Mouse (Mus musculus) kidney, adult 8-10 months (tissue): Measurements from ENCODE around the gene Boll.

Experiments
- DNase-seq, 2 experiments: peaks; one replicate each; pipeline ENCODE4 v3.0.0; 2022

The Boll gene

DNA sequence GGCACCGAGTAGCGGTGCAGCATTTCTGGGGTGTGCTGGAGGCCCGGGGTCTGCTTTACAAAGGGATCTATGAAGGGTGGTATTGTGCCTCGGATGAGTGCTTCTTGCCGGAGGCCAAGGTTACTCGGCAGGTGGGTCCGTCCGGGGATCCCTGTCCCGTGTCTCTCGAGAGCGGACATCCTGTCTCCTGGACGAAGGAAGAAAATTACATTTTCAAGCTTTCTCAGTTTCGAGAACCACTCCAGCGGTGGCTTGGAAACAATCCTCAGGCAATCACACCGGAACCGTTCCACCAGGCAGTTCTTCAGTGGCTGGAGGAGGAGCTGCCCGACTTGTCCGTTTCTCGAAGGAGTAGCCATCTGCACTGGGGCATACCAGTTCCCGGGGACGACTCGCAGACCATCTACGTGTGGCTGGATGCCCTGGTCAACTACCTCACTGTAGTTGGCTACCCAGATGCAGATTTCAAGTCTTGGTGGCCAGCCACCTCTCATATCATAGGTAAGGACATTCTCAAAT lies 125.6 kb downstream of the Boll start:
- no peak for DNase-seq

DNA sequence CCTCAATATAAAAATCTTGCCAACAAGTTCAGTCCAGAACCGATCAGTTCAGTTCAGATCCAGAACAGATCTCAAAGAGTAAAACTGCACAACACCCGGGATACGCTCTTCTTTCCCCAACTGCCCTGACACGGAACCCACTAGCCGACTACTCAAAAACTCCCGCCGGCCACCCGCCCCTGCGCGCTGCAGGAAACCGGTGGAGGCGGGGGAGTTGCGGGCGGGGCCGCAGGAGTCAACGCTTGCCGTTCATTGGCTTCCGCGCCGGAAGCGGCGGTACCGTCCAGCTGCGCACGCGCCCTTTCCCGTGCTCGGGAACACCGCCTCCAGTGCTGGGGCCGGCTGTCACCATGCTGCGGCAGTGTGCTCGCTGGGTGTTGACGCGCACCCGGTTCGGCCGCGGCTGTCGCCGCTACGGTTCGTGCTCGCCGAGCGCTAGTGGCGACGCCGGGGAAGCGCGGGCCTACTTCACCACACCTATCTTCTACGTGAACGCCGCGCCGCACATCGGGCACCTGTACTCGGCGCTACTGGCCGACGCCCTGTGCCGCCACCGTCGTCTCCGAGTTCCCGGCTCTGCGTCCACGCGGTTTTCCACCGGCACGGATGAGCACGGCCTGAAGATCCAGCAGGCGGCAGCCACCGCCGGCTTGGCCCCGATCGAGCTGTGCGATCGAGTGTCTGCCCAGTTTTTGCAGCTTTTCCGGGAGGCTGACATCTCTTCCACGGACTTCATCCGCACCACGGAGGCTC lies 126.2 kb downstream of the Boll start, which contains the start of gene Mars2:
Mars2 (plus strand) TSS at position 288 of the 753 bp plus-strand sequence.
- peak; percentile 93 to 94 for DNase-seq

- DNase-seq: no peak
Measured at GRCm38 (mm10) chr1:55236487-55236886, 126.8 kb downstream of the Boll start.

GRCm38 (mm10) chr1:55234910-55235520 lies 128.3 kb downstream of the Boll start:
- no peak for DNase-seq

- no peak for DNase-seq
Measured at GRCm38 (mm10) chr1:55228256-55228884, 134.9 kb downstream of the Boll start.

- no peak for DNase-seq
Measured at GRCm38 (mm10) chr1:55227376-55227775, 135.9 kb downstream of the Boll start.

DNA sequence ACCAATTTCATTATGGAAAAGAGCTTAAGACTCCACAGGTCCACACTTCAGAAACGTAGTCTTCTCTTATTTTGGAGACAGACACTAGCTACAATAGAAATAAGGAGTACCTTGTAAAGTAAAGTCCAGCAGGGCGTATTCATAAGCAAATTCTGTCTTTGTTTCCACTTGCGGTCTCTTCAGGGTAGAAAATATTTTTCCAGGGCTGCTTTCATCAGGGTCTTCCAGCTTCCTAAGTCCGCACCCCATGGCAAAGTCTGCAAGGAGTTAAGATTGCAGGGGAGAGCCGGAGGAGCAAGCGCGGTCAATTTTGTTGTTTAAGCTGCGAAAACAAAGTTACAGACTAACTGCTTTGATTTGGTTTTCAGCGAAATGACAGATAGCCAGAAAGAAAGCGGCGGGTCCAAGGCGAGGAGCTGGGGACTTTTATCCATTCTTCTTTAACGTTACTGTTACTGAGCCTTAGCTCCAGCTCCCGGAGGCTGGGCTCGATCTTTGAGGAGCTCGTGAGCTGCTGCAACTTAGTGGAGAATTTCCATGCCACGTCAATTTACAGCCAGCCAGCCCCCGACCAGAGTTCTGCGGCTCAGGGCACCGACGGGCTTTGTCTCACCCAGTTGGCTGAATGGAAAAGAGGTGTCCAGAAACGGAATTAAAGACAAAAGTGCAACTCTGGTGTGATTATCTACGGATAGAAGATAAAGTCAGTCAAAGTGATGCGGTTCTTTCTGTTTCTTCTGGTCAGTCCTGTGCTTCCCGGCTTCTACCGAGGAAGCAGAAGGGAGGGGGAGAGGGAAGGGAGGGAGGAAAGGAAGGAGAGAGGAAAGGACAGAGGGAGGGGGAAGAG lies 137.0 kb downstream of the Boll start, which contains the start of gene Rftn2:
Rftn2 (minus strand) TSS at position 772 of the 847 bp plus-strand sequence.
- DNase-seq: no peak

DNA sequence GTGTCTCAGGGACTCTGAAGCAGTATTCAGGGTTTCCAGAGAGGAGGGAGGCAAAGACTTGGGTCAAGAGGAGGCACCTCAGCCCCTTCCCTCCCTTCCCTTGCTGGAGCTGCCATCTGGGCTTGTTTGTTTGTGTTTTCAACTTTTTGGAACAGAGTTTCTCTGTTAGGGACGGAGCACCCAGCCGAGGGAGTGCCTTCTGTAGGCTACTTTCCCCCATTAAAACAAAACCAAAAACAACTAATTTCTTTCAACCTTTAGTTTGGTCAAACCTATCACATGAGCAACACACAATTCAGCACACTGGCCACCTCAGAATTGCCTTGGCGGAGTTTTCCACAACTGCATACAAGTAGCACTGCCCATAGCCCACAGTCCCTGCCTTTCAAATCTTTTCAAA lies 137.9 kb downstream of the Boll start:
- no peak for DNase-seq

DNA sequence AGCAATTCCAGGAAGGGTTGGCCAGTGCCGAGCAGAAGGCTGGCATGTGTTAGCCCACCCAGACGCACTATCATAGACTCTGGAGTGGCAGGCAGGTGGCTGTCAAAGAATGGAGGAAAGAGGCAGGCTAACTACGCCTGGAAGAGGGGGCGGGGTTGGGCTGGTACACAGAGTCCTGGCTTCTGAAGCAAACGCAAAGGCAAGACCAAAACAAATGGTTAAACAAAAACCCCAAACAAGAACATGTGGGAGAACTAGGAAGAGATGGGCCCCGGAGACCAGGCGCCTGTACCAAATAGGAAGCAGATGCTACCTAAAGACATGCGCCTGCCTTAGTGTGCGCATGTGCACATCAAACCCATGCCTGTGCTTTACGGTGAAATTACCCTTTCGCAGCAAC lies 139.2 kb downstream of the Boll start:
- DNase-seq: no peak

- DNase-seq: no peak
Measured at GRCm38 (mm10) chr1:55223026-55223425, 140.2 kb downstream of the Boll start.

DNA sequence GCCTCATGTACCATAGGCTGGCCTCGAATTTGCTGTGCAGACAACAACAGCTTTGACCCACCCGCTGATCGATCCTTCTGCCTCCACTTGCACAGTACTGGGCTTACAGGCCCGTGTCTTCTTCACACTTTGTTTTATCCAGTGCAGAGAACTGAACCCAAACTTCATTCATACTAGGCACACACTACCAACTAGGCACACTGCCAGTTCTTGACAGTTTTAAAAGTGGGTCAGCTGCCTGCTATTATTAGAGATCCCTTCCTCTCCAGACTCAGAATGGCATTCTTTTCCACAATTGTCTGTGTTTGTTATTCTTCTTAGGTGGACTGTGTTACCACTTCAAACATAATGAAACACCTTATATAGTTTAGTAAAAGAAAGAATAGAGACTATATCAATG lies 141.9 kb downstream of the Boll start:
- no peak for DNase-seq

- DNase-seq: no peak
Measured at GRCm38 (mm10) chr1:55217191-55217590, 146.1 kb downstream of the Boll start.

GRCm38 (mm10) chr1:55215185-55215813 lies 148.0 kb downstream of the Boll start:
- peak; percentile 37 to 45 for DNase-seq

GRCm38 (mm10) chr1:55213936-55214335 lies 149.3 kb downstream of the Boll start:
- DNase-seq: no peak

- DNase-seq: no peak
Measured at GRCm38 (mm10) chr1:55213475-55213874, 149.8 kb downstream of the Boll start.

- DNase-seq: no peak
Measured at GRCm38 (mm10) chr1:55212771-55213170, 150.5 kb downstream of the Boll start.

- no peak for DNase-seq
Measured at GRCm38 (mm10) chr1:55211081-55211480, 152.2 kb downstream of the Boll start.

DNA sequence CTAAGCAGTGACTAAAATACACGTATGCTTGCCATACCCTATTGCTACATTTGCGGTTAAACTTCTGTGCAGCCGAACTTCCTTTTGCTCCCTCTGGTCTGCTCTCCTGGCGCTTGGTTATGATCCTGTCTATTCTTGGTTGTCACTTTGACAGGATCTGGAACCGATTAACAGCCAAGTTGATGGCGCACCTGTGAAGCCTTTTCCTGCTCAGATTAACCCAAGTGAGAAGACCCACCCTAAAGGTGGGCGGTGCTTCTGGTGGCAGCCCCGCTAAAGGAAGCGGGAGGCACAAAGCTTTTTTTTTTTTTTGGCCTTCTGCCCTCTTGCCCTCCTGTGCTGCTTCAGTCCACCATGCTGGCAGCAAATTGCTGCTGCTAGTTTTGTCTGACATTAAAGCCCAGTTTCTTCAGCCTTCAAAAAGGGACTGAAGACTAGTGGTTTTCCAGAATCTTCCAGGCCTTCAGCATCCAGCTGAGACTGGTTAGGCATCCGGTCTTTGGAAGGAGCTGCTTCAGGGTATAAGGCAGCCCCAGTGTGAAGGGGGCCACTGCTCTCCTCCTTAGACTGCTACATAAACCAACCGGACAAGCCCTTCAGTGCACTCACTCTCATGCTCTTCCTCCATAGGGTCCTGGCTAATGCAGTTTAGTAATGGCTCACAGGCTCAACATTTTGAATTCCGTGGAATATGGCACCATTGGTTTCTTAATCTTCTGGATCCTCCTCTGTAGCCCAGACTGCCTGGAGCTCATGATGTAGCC lies 152.9 kb downstream of the Boll start:
- DNase-seq: peak in 1 of 2 experiments; percentile 18

DNA sequence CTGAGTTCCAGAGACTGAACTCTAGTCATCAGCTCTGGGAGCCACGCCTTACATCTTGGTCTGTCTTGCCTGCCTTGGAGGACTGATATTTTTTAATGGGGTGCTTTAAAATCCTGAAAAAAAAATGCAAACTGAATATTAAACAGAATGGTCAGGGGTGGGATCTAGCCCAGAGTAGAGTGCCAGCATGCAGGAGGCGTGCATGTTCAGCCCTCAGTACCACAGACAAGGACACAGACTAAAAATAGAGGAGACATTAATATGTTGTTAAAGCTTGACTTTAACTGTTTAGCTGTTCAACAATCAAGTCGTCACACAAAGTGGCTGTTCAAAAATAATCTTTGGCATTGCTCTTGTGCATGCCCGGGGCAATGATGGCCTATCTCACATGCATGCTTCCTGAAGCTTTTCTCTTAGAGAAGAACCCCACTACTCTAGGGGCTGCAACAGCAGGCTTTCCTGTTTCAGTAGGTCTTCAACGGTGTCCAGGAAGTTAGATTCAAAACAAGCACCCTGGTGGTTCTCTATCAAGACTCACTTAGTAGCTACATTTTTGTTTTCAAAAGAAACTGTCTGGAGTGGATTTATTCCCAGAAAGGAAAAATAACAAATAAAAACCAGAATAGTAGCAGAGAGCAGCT lies 154.6 kb downstream of the Boll start:
- no peak for DNase-seq

GRCm38 (mm10) chr1:55207561-55207960 lies 155.7 kb downstream of the Boll start:
- no peak for DNase-seq

GRCm38 (mm10) chr1:55205808-55206327 lies 157.4 kb downstream of the Boll start:
- no peak for DNase-seq
